Mouse (Mus musculus) heart, embryonic 15.5 days (tissue): ENCODE results near the gene Hapln4. TPM values are rescaled to one million over a fixed set of nuclear protein-coding genes. Genes with fewer than 3 reads are reported as not detected.

Experiments used
- ATAC-seq: fragments of 200-750 bp; cut with Nextera tagmentation; replicated peaks from 2 replicates; pipeline ENCODE4 v1.8.0; 2017; ENCODE audit warnings: low read depth, moderate TSS enrichment; ENCODE audit not compliant: insufficient number of reproducible peaks, insufficient read depth, low FRiP score
- H3K27ac ChIP-seq: fragments of 300-500 bp; sonication (generic); 2 replicates; pipeline ENCODE4 v1.5.1; 2015; ENCODE audit warnings: mild to moderate bottlenecking, inconsistent platforms
- H3K27me3 ChIP-seq: fragments of 300-500 bp; sonication (generic); 2 replicates; pipeline ENCODE4 v1.6.1; 2015; ENCODE audit warnings: inconsistent platforms
- H3K36me3 ChIP-seq: fragments of 300-500 bp; sonication (generic); 2 replicates; pipeline ENCODE4 v1.6.1; 2015; ENCODE audit warnings: mild to moderate bottlenecking, inconsistent platforms
- H3K4me1 ChIP-seq: fragments of 300-500 bp; sonication (generic); replicated peaks from 2 replicates; pipeline ENCODE4 v1.6.1; 2015; ENCODE audit warnings: inconsistent platforms
- H3K4me2 ChIP-seq: fragments of 300-500 bp; sonication (generic); 2 replicates; pipeline ENCODE4 v1.6.1; 2015; ENCODE audit warnings: inconsistent platforms, mild to moderate bottlenecking, moderate library complexity
- H3K4me3 ChIP-seq: fragments of 300-500 bp; sonication (generic); 2 replicates; pipeline ENCODE4 v1.5.1; 2015; ENCODE audit warnings: mild to moderate bottlenecking, inconsistent platforms
- H3K9ac ChIP-seq: fragments of 300-500 bp; sonication (generic); 2 replicates; pipeline ENCODE4 v1.6.1; 2015; ENCODE audit warnings: mild to moderate bottlenecking, inconsistent platforms
- H3K9me3 ChIP-seq: fragments of 300-500 bp; sonication (generic); replicated peaks from 2 replicates; pipeline ENCODE4 v1.6.1; 2016; ENCODE audit warnings: inconsistent platforms
- WGBS: fragments of 180-500 bp; shearing (Covaris S2); methylation state at CpG from one replicate; pipeline ENCODE4 v1.1.7; 2015; ENCODE audit warnings: mixed read lengths; 5-methylcytosine and 5-hydroxymethylcytosine counted together
- polyA plus RNA-seq: library from polyadenylated mRNA; unstranded; fragments of >200 nt; fragmentation: Nextera tagmentation; extraction: Ambion mirVana; gene quantifications from 2 replicates; pipeline ENCODE4 v1.2.1, GENCODE M21; 2015

Gene Hapln4
- polyA plus RNA-seq, 1 experiment from 2014 or later = 0.03 TPM

- no peak overlapping the region for H3K4me2 ChIP-seq
- H3K9me3 ChIP-seq = no peaks in the 10 kb centered on the region
- no peak overlapping the region for H3K4me3 ChIP-seq
- H3K27ac ChIP-seq = no peak overlapping the region
- peaks cover 32% of the 10 kb centered on the region for H3K27me3 ChIP-seq
- no peak for ATAC-seq
- H3K9ac ChIP-seq = no peak overlapping the region
- 61% methylated on average over 8 of the region's 8 CpGs for WGBS
- no peaks in the 10 kb centered on the region for H3K36me3 ChIP-seq
- H3K4me1 ChIP-seq = peaks cover 24% of the 10 kb centered on the region
These were observed 41.7 kb downstream of the Hapln4 start for GRCm38 (mm10) chr8:70124992-70125391.

GRCm38 (mm10) chr8:70128435-70128834 is 45.2 kb downstream of the Hapln4 start:
- Histone ChIP-seq H3K27me3 (peaks cover 6% of the 10 kb centered on the region; the same call in 1 of the 2 replicates), H3K36me3 (peaks cover 7% of the 10 kb centered on the region; the same call in 1 of the 2 replicates), H3K4me3 (no peak overlapping the region), H3K9me3 (no peaks in the 10 kb centered on the region), H3K4me2 (peak overlapping the region; percentile 7; the same call in 1 of the 2 replicates), H3K4me1 (peaks cover 39% of the 10 kb centered on the region), H3K9ac (no peak overlapping the region), H3K27ac (peak overlapping the region; percentile 83)
- 45% methylated on average over 3 of the region's 3 CpGs for WGBS
- ATAC-seq = peak; percentile 64

DNA sequence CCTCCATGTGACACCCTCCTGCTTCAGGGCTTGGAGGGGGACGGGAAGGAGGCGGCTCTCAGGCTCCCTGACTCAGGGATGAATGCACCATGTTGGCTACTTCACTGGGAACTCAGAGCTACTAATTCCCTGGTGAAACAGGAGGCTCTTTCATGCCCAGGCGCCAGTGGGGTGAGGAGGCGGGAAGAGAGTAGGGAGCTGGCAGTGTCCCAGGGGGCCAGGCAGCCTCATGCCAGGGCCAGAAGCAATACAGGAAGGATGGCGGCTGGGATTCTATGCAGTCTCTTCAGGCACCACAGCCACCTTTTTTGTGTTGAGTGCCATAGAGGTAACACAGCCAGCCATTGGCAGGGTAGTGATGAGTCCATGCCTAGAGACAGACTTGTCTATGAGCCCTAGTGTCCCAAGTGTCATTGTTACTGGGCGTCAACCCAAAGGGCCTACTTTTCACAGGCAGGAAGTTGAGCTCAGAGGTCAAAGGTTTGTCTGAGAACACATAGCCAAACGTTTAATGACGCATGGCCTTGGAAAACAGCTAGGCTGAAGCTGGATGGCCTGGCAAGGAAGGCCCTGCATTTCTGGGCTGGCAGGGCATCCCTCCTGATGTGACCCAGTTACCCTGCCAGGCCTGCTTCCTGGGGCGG is 46.2 kb downstream of the Hapln4 start:
- Histone ChIP-seq H3K36me3 (peaks cover 16% of the 10 kb centered on the region; the same call in 1 of the 2 replicates), H3K9ac (no peak overlapping the region), H3K4me3 (no peak overlapping the region), H3K27me3 (no peaks in the 10 kb centered on the region), H3K4me2 (no peak overlapping the region), H3K9me3 (no peaks in the 10 kb centered on the region), H3K4me1 (peaks cover 45% of the 10 kb centered on the region), H3K27ac (peak overlapping the region; percentile 83)
- WGBS = 57% methylated on average over 9 of the region's 9 CpGs
- no peak for ATAC-seq

DNA sequence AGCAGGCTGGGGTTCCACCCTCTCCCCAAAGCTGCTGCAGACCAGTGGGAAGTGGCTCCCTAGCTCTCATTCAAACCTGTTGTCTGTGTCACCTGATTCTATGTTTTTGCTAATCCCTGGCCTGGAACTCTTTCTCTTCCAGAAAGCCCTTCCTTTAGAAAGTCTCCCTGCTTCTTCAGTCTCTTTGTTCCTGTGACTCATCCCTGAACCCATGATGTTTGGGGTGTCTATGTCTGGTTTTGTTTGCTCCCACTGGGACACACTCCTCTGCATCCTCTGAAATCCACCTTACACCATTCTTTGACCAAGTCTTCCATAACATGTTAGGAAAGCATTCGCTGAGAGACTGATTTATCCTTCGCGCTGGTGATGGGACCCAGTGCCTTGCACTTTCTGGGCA is 46.8 kb downstream of the Hapln4 start:
- Histone ChIP-seq H3K4me1 (peaks cover 51% of the 10 kb centered on the region), H3K4me3 (no peak overlapping the region), H3K27me3 (no peaks in the 10 kb centered on the region), H3K36me3 (peaks cover 22% of the 10 kb centered on the region; the same call in 1 of the 2 replicates), H3K4me2 (no peak overlapping the region), H3K27ac (peak overlapping the region; percentile 83), H3K9ac (no peak overlapping the region), H3K9me3 (no peaks in the 10 kb centered on the region)
- no peak for ATAC-seq
- 82% methylated on average over 3 of the region's 3 CpGs for whole genome bisulfite sequencing

GRCm38 (mm10) chr8:70131166-70131883 is 48.1 kb downstream of the Hapln4 start, which contains the start of gene Nr2c2ap:
TSS of gene Nr2c2ap (plus strand) at chr8:70131333.
- H3K27me3 ChIP-seq = no peaks in the 10 kb centered on the region
- peak within 1 kb of the TSS; percentile 69 for H3K9ac ChIP-seq
- peaks cover 34% of the 10 kb centered on the region; the same call in 1 of the 2 replicates for H3K36me3 ChIP-seq
- peak within 1 kb of the TSS; percentile 75 for H3K4me3 ChIP-seq
- peaks cover 57% of the 10 kb centered on the region for H3K4me1 ChIP-seq
- no peaks in the 10 kb centered on the region for H3K9me3 ChIP-seq
- ATAC-seq = peak; percentile 75
- H3K27ac ChIP-seq = peak within 1 kb of the TSS; percentile 83
- 1% methylated on average over 37 of the region's 37 CpGs for WGBS
- peak within 1 kb of the TSS; percentile 85 for H3K4me2 ChIP-seq

- Histone ChIP-seq H3K9ac (no peak overlapping the region), H3K9me3 (no peaks in the 10 kb centered on the region), H3K4me3 (no peak overlapping the region), H3K4me2 (no peak overlapping the region), H3K36me3 (peaks cover 39% of the 10 kb centered on the region; the same call in 1 of the 2 replicates), H3K4me1 (peaks cover 55% of the 10 kb centered on the region), H3K27me3 (no peaks in the 10 kb centered on the region), H3K27ac (0 out of 2 replicates have a peak overlapping the region, but pooled peaks have one; percentile 7)
- no peak for ATAC-seq
- WGBS = 88% methylated on average over 5 of the region's 5 CpGs
These were observed 50.8 kb downstream of the Hapln4 start for GRCm38 (mm10) chr8:70134086-70134485.

GRCm38 (mm10) chr8:70134931-70135330 is 51.7 kb downstream of the Hapln4 start:
- H3K4me1 ChIP-seq = peaks cover 47% of the 10 kb centered on the region
- no peaks in the 10 kb centered on the region for H3K27me3 ChIP-seq
- H3K4me3 ChIP-seq = no peak overlapping the region
- no peak overlapping the region for H3K4me2 ChIP-seq
- peaks cover 39% of the 10 kb centered on the region; the same call in 1 of the 2 replicates for H3K36me3 ChIP-seq
- H3K9ac ChIP-seq = no peak overlapping the region
- peak overlapping the region; percentile 59 for H3K27ac ChIP-seq
- 67% methylated on average over 9 of the region's 9 CpGs for WGBS
- no peaks in the 10 kb centered on the region for H3K9me3 ChIP-seq
- ATAC-seq = no peak; the same call in 1 of the 2 replicates

DNA sequence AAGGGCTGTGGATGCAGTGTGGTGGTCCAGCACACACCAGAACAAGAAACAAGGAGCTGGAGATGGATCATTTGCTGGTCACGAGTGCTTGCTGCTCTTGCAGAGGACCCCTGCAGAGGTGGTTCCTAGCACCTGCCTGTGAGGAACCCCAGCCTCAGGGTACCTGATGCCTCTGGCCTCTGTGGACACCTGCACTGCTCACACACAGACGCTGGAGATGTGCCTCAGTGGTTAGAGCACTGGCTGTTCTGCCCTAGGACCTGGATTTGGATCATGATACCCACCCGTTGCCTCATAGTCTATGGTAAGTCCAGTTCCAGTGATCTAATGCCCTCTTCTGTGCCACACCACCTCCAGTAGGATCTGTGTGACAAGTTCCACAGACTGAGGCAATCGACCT is 53.3 kb downstream of the Hapln4 start:
- no peak overlapping the region for H3K4me2 ChIP-seq
- no peak overlapping the region for H3K4me3 ChIP-seq
- H3K27ac ChIP-seq = no peak overlapping the region
- H3K4me1 ChIP-seq = peaks cover 45% of the 10 kb centered on the region
- WGBS = 85% methylated on average over 4 of the region's 4 CpGs
- ATAC-seq = no peak
- H3K27me3 ChIP-seq = no peaks in the 10 kb centered on the region
- no peak overlapping the region for H3K9ac ChIP-seq
- H3K9me3 ChIP-seq = no peaks in the 10 kb centered on the region
- H3K36me3 ChIP-seq = peaks cover 39% of the 10 kb centered on the region; the same call in 1 of the 2 replicates

DNA sequence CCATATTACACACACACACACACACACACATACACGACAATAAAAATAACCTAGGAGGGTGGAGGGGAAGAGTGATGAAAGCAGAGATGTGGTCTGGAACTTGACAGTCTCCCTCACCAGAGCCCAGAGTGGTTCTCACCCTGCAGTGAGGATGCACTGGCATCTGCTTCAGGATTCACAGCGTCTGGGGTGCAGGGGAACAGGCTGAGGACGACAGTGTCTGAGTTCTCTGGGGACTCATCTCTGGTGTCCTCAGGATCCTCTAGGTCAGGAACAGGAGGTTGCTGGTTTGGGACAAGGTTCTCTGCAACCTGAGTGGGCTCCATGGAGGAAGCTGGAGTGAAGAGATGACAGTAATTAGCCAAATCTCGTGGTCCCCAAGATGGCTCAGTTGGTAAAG is 54.6 kb downstream of the Hapln4 start:
- H3K9me3 ChIP-seq = no peaks in the 10 kb centered on the region
- no peak overlapping the region for H3K27ac ChIP-seq
- H3K36me3 ChIP-seq = peaks cover 43% of the 10 kb centered on the region
- peaks cover 36% of the 10 kb centered on the region for H3K4me1 ChIP-seq
- no peak for ATAC-seq
- no peaks in the 10 kb centered on the region for H3K27me3 ChIP-seq
- WGBS = 69% methylated on average over 4 of the region's 4 CpGs
- H3K4me3 ChIP-seq = peak overlapping the region; percentile 80
- peak overlapping the region; percentile 75 for H3K9ac ChIP-seq
- H3K4me2 ChIP-seq = peak overlapping the region; percentile 67

DNA sequence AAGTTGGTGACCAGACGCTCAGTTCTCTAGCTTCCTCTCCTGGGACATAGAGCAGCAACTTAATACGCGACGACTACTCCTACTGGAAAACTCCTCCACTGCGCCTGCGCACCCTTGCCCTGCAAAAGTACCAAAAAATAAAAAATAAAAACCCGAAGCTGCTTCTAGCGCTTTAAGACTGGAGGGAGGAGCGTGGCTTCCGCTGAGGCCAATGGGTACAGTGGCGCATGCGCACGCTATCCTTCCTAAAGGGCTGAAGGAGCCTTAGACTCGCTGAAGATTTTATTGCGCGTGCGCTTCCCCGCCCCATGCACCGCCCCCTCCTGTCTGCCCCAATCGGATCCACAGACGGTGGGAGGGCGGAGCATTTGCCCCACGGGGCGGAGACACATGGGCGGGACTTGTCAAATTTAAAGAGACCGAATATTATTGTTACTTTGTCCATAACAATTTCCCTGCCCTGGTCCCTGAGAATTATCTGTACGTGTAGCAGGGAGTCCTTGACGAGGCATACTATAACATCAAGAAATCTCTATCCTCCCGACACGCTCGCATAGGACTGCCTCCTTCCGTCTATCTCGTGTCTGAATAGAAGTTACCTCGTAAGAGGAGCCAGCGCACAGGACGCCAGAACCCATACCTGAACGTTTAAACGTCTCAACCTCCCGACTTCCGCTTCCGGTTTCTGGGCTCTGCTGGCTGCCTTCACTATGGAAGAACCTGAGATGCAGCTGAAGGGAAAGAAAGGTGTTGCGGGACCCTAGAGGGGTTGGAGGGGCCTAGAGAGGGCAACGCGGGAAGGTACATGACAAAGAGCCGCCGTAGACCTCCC is 56.0 kb downstream of the Hapln4 start, which contains the start of the genes Rfxank, Borcs8 and Mef2b:
Gene Rfxank (minus strand): TSS at position 129 of the 832 bp plus-strand sequence.
Gene Borcs8 (plus strand): TSS at position 474 of the 832 bp plus-strand sequence.
Gene Mef2b (plus strand): TSS at position 686 of the 832 bp plus-strand sequence.
- peaks cover 36% of the 10 kb centered on the region for H3K36me3 ChIP-seq
- peak within 1 kb of the TSS; percentile 67 for H3K4me2 ChIP-seq
- H3K9ac ChIP-seq = peak within 1 kb of the TSS; percentile 75
- H3K4me1 ChIP-seq = peaks cover 32% of the 10 kb centered on the region
- WGBS = under 1% methylated on average over 46 of the region's 46 CpGs
- peak within 1 kb of the TSS; percentile 80 for H3K4me3 ChIP-seq
- H3K9me3 ChIP-seq = no peaks in the 10 kb centered on the region
- H3K27me3 ChIP-seq = no peaks in the 10 kb centered on the region
- H3K27ac ChIP-seq = peak within 1 kb of the TSS; percentile 76
- ATAC-seq = peak; percentile 96
